Mouse (Mus musculus): ENCODE data around the gene Ccdc33. TPM values are rescaled to one million over a fixed set of nuclear protein-coding genes. Genes with fewer than 3 reads are reported as not detected.

The Ccdc33 gene
- total RNA-seq, 2 experiments from 2014 or later = 0.55 to 1.1 TPM

- intact Hi-C loops (cut with DNase I) = loop anchor here (2.0 kb wide), 2 partner anchors 235 to 341 kb away; partner anchors contain the start of gene Clk3
- no peak for DNase-seq (ENCODE audit: low spot score in 2 of 2)
Measured at GRCm38 (mm10) chr9:57999676-58000075, 118.9 kb downstream of the Ccdc33 start.

- intact Hi-C loops (cut with DNase I) = loop anchor here (1.0 to 2.0 kb wide), 4 partner anchors 63 to 340 kb away; partner anchors contain the start of gene Clk3
- DNase-seq (ENCODE audit: low spot score in 2 of 2) = peak in 1 of 2 experiments; percentile 54
Measured at GRCm38 (mm10) chr9:57998685-57999084, 119.9 kb downstream of the Ccdc33 start.

- intact Hi-C loops (cut with DNase I) = loop anchor here (1.0 to 2.0 kb wide), 4 partner anchors 63 to 339 kb away; partner anchors contain the start of gene Clk3
- DNase-seq (ENCODE audit: low spot score in 2 of 2) = peak; percentile 62 to 77
Measured at GRCm38 (mm10) chr9:57998032-57998659, 120.5 kb downstream of the Ccdc33 start.

GRCm38 (mm10) chr9:57997511-57998031 lies 121.1 kb downstream of the Ccdc33 start:
- intact Hi-C loops (cut with DNase I) = loop anchor here (1.0 to 2.0 kb wide), 4 partner anchors 62 to 339 kb away; partner anchors contain the start of gene Clk3
- no peak for DNase-seq (ENCODE audit: low spot score in 2 of 2)

- peak in 1 of 2 experiments; percentile 57 for DNase-seq (ENCODE audit: low spot score in 2 of 2)
- intact Hi-C loops (cut with DNase I) = no loop called here
Measured at GRCm38 (mm10) chr9:57995282-57995681, 123.3 kb downstream of the Ccdc33 start.

GRCm38 (mm10) chr9:57992781-57993591 lies 125.6 kb downstream of the Ccdc33 start:
- intact Hi-C loops (cut with DNase I) = no loop called here

GRCm38 (mm10) chr9:57992060-57992459 lies 126.6 kb downstream of the Ccdc33 start:
- DNase-seq (ENCODE audit: low spot score in 2 of 2) = no peak
- intact Hi-C loops (cut with DNase I) = no loop called here

More at GRCm38 (mm10) chr9:57992781-57993591, 125.6 kb downstream of the Ccdc33 start:
- DNase-seq (ENCODE audit: low spot score in 2 of 2) = no peak

- intact Hi-C loops (cut with DNase I) = loop anchor here (1.0 kb wide), 1 partner anchor 55 kb away; no protein-coding TSS in a partner anchor
- no peak for DNase-seq (ENCODE audit: low spot score in 2 of 2)
Measured at GRCm38 (mm10) chr9:57990438-57991110, 128.0 kb downstream of the Ccdc33 start.

- no peak for DNase-seq (ENCODE audit: low spot score in 2 of 2)
- intact Hi-C loops (cut with DNase I) = no loop called here
Measured at GRCm38 (mm10) chr9:57989309-57989708, 129.3 kb downstream of the Ccdc33 start.

GRCm38 (mm10) chr9:57988098-57988497 lies 130.5 kb downstream of the Ccdc33 start:
- no peak for DNase-seq (ENCODE audit: low spot score in 2 of 2)
- intact Hi-C loops (cut with DNase I) = no loop called here

- no peak for DNase-seq (ENCODE audit: low spot score in 2 of 2)
- intact Hi-C loops (cut with DNase I) = no loop called here
Measured at GRCm38 (mm10) chr9:57986293-57986692, 132.3 kb downstream of the Ccdc33 start.

GRCm38 (mm10) chr9:57985304-57985703 lies 133.3 kb downstream of the Ccdc33 start:
- intact Hi-C loops (cut with DNase I) = loop anchor here (2.0 kb wide), 1 partner anchor 19 kb away; no protein-coding TSS in a partner anchor
- peak; percentile 72 to 96 for DNase-seq (ENCODE audit: low spot score in 2 of 2)

GRCm38 (mm10) chr9:57980570-57980969 lies 138.1 kb downstream of the Ccdc33 start:
- intact Hi-C loops (cut with DNase I) = no loop called here
- no peak for DNase-seq (ENCODE audit: low spot score in 2 of 2)

GRCm38 (mm10) chr9:57978858-57979257 lies 139.8 kb downstream of the Ccdc33 start:
- no peak for DNase-seq (ENCODE audit: low spot score in 2 of 2)
- intact Hi-C loops (cut with DNase I) = no loop called here

Other genes with a start within 250 kb of the Ccdc33 start
- gene Ubl7, start 207.8 kb downstream of the Ccdc33 start, total RNA-seq (2021) = 100 to 1,000 TPM; 103 to 113 TPM
- gene Sema7a, start 178.7 kb downstream of the Ccdc33 start, total RNA-seq (2021) = 100 to 1,000 TPM; 139 to 145 TPM
- 1 to 10 TPM; 3.5 to 6.7 TPM for gene Cyp11a1, start 112.4 kb downstream of the Ccdc33 start, total RNA-seq (2021)
- gene Stra6, start 55.0 kb downstream of the Ccdc33 start, total RNA-seq (2021) = 1 to 10 TPM; 7.2 to 8.7 TPM
- gene Islr, start 85.5 kb upstream of the Ccdc33 start, total RNA-seq (2021) = 10 to 100 TPM; 14.9 to 15.2 TPM
- 10 to 100 TPM; 72.2 to 76.7 TPM for gene Islr2, start 85.5 kb upstream of the Ccdc33 start, total RNA-seq (2021)
- 10 to 100 TPM; 13.0 to 18.2 TPM for gene Pml, start 131.0 kb upstream of the Ccdc33 start, total RNA-seq (2021)
- gene Stoml1, start 134.3 kb upstream of the Ccdc33 start, total RNA-seq (2021) = 10 to 100 TPM; 64.3 to 71.4 TPM
- gene Loxl1, start 194.4 kb upstream of the Ccdc33 start, total RNA-seq (2021) = 1 to 10 TPM; 2.0 to 2.6 TPM